Mouse (Mus musculus) brain, embryonic 14.5 days (tissue): ENCODE measurements at regions not wholly inside any gene's neighbourhood (a gene's known extent, or its start where the extent isn't known, plus 50 kb on each side); places are given as distances from the start of the nearest gene placed in this dataset.

Experiments used
- CTCF ChIP-seq: fragments of 200-500 bp; IDR thresholded peaks from 2 replicates; pipeline ENCODE4 v1.5.1; 2012; ENCODE audit warnings: inconsistent platforms, mild to moderate bottlenecking, moderate library complexity, borderline replicate concordance; ENCODE audit not compliant: insufficient read depth, insufficient read length; ENCODE audit errors: extremely low read depth
- POLR2A ChIP-seq: fragments of 200-500 bp; IDR thresholded peaks from 2 replicates; pipeline ENCODE4 v1.6.1; 2012; ENCODE audit warnings: mild to moderate bottlenecking, inconsistent platforms, borderline replicate concordance; ENCODE audit not compliant: poor library complexity, insufficient read depth, insufficient read length, severe bottlenecking; ENCODE audit errors: extremely low read depth

DNA sequence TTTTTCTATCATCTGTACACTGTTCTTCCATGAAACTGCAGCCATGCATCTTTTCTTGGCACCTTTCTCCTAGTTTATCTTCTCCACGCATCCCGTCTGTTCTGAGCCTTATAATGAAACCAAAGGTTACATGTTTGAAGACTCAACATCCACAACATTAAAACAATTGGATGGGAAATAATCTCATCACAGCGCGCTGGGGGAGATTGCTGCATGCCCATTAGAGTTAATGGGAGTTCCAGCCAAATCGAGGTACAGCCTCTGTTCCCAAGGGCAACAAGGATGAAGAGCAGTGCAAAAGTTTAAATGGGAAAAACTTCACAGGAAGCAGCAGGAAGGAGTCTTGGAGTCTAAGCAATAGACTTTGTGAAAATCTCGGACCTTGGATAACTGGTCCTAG, 95.8 kb upstream of the Dynlrb2 start:
- TF ChIP-seq CTCF (no peak), POLR2A (no peak)
